Mouse (Mus musculus): ENCODE results near the gene Spata1.

DNA sequence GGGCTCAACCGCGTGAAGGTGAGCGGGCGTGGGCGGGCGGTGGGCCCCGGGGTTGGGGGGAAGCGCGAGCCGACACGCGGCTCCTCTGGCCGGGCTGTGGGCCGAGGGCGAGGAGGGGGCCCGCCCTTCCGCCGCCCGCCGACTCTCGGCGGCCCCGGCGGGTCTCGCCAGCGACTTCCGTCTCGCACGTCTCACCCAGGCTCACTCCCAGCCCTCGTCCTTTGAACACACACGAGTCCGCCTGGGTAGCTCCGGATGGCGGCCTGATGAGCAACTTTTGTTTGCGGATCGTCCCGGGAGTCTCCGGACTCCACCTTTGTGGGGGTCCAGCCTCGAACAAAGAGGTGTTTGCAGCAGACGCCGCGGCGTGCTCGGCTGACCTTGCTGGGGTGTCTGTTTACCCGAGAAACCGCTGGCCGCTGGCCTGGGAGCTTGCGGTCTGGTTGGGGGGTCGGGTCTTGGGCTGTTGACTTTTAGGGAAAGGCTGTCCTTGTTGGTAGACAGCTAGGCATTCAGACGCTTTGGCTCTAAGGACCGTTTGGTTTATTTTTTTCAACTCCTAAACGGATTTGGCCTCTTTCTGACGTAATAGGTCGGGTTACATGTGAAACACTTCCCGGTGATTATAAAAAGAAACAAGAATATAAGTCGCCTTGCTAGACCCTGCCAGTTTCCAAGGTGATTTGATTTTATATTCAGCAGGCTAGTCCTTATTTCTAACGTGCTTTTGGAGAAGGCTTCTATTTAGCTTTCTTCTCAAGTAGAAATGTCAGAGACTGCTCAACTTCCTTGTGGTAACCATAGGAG lies 653 bp upstream of the Spata1 start:
- TF ChIP-seq CTCF (IDR thresholded peaks at IDR 0.05; ENCODE audit: insufficient read depth, low read length): no peak
- no peak for TF ChIP-seq POLR2A (IDR thresholded peaks at IDR 0.05; ENCODE audit: borderline replicate concordance, extremely low read depth, low read depth, low read length)
